17 mouse cellular contexts compared by ENCODE assay signal in genomic region chr16:45376294-45376693, GRCm38 (mm10). TPM values are rescaled to one million over a fixed set of nuclear protein-coding genes. Genes with fewer than 3 reads are reported as not detected.
DNase-seq lines count a peak whose midpoint lies in the region; ATAC-seq and TF ChIP-seq lines count a peak whose summit lies in the region.
"Had no signal": no experiment of that assay in that cellular context is flagged by ENCODE, and none has a peak within 500 bp of the region (broad histone marks: within the 10 kb centered on the region; RNA-seq: fewer than 3 reads in every experiment).

No protein-coding gene starts in this region.

- WGBS in heart, embryonic 10.5 days = 70% methylated on average over 4 of the region's 4 CpGs
- 68% methylated on average over 4 of the region's 4 CpGs for WGBS in lung, postnatal 0 days
- WGBS in intestine, postnatal 0 days = 79% methylated on average over 4 of the region's 4 CpGs

- no peak for TF ChIP-seq CTCF in lung, postnatal 0 days (IDR thresholded peaks at IDR 0.05)
- no peak for TF ChIP-seq CTCF in intestine, postnatal 0 days (IDR thresholded peaks at IDR 0.05; ENCODE audit: low read depth)

- ATAC-seq in lung, postnatal 0 days = no peak
- ATAC-seq in intestine, postnatal 0 days = no peak
- ATAC-seq: activated CD4-positive, CD25-positive, alpha-beta regulatory T cell, adult 4 months; intestine, embryonic 16.5 days; midbrain, embryonic 15.5 days had no signal

- H3K9me3 ChIP-seq in heart, embryonic 10.5 days = no peaks in the 10 kb centered on the region
- no peaks in the 10 kb centered on the region for H3K9me3 ChIP-seq in lung, postnatal 0 days (ENCODE audit: low read length)
- H3K9me3 ChIP-seq in intestine, postnatal 0 days (ENCODE audit: control insufficient read depth) = no peaks in the 10 kb centered on the region
- H3K9me3 ChIP-seq: midbrain, embryonic 15.5 days had no signal

- peak; percentile 18 to 47 for DNase-seq in cerebellum, postnatal 25 days
- DNase-seq in cerebellum, adult 8-10 months = no peak
- DNase-seq in heart, adult 8-10 months (ENCODE audit: low spot score) = peak; percentile 71
- no peak for DNase-seq in heart, embryonic 10.5 days (ENCODE audit: low spot score)
- DNase-seq in lung, postnatal 0 days (ENCODE audit: low spot score) = no peak
- no peak for DNase-seq in lung, postnatal 4 days
- DNase-seq in retina, embryonic 14.5 days (ENCODE audit: low spot score) = no peak
- DNase-seq: adrenal gland, postnatal 25 days; gastrocnemius, postnatal 36 days; liver; thymus, postnatal 4 days had no signal

- H3K27ac ChIP-seq in heart, embryonic 10.5 days = no peak overlapping the region
- H3K27ac ChIP-seq in lung, postnatal 0 days (ENCODE audit: low read length) = peak overlapping the region; percentile 63
- no peak overlapping the region for H3K27ac ChIP-seq in intestine, postnatal 0 days (ENCODE audit: low read depth, low read length)
- H3K27ac ChIP-seq: hindbrain, embryonic 14.5 days; midbrain, embryonic 15.5 days; stomach, postnatal 0 days had no signal

- no peak overlapping the region for H3K9ac ChIP-seq in lung, postnatal 0 days (replicated peaks; ENCODE audit: low read depth)
- H3K9ac ChIP-seq in intestine, postnatal 0 days (ENCODE audit: low read depth, low read length) = no peak overlapping the region
- H3K9ac ChIP-seq: hindbrain, embryonic 14.5 days; midbrain, embryonic 15.5 days had no signal

- H3K4me2 ChIP-seq in lung, postnatal 0 days (replicated peaks; ENCODE audit: low read depth, low read length) = no peak overlapping the region
- no peak overlapping the region for H3K4me2 ChIP-seq in intestine, postnatal 0 days (replicated peaks; ENCODE audit: low read depth)
- H3K4me2 ChIP-seq: hindbrain, embryonic 14.5 days; midbrain, embryonic 15.5 days had no signal

- no peak for TF ChIP-seq EP300 in lung, postnatal 0 days (IDR thresholded peaks at IDR 0.05)

- H3K36me3 ChIP-seq in heart, embryonic 10.5 days = no peaks in the 10 kb centered on the region
- H3K36me3 ChIP-seq in lung, postnatal 0 days (ENCODE audit: insufficient read depth, low read length) = 0 out of 2 replicates have a peak, but pooled peaks cover 3% of the 10 kb centered on the region
- no peaks in the 10 kb centered on the region for H3K36me3 ChIP-seq in intestine, postnatal 0 days (ENCODE audit: control insufficient read depth, insufficient read depth)

- H3K4me1 ChIP-seq in heart, embryonic 10.5 days = no peaks in the 10 kb centered on the region
- H3K4me1 ChIP-seq in lung, postnatal 0 days (ENCODE audit: insufficient read depth, low read depth, low read length) = peaks cover 6% of the 10 kb centered on the region; the same call in 1 of the 2 replicates
- H3K4me1 ChIP-seq in intestine, postnatal 0 days (replicated peaks; ENCODE audit: control insufficient read depth, insufficient read depth, low read length) = no peaks in the 10 kb centered on the region
- H3K4me1 ChIP-seq: midbrain, embryonic 15.5 days had no signal

- no peak overlapping the region for H3K4me3 ChIP-seq in heart, embryonic 10.5 days
- H3K4me3 ChIP-seq in lung, postnatal 0 days (ENCODE audit: low read depth, low read length) = no peak overlapping the region
- no peak overlapping the region for H3K4me3 ChIP-seq in intestine, postnatal 0 days (ENCODE audit: low read depth, low read length)
- H3K4me3 ChIP-seq: midbrain, embryonic 15.5 days had no signal

- H3K27me3 ChIP-seq in heart, embryonic 10.5 days (ENCODE audit: insufficient read depth, poor library complexity, severe bottlenecking) = no peaks in the 10 kb centered on the region
- no peaks in the 10 kb centered on the region for H3K27me3 ChIP-seq in lung, postnatal 0 days (replicated peaks; ENCODE audit: insufficient read depth, low read length)
- H3K27me3 ChIP-seq in intestine, postnatal 0 days (replicated peaks; ENCODE audit: control insufficient read depth, insufficient read depth, low read length) = no peaks in the 10 kb centered on the region
- H3K27me3 ChIP-seq: midbrain, embryonic 15.5 days had no signal

RNA-seq across cellular contexts. Expression of gene Cd200, which starts 32.6 kb away (rescaled TPM):
- 10 to 100 TPM; 40.5 to 94.2 (median 53.1) TPM for total RNA-seq in heart, adult 8-10 months (2022)
- polyA plus RNA-seq in heart, embryonic 10.5 days (2016; fragmentation: Nextera tagmentation; extraction: Ambion mirVana) = 4.2 and 6.1 TPM in 2 replicates
- 338 and 424 TPM in 2 replicates for polyA plus RNA-seq in lung, postnatal 0 days (2015; fragmentation: Nextera tagmentation; extraction: Ambion mirVana)
- 108 and 114 TPM in 2 replicates for polyA plus RNA-seq in intestine, postnatal 0 days (2015; fragmentation: Nextera tagmentation; extraction: Ambion mirVana)

Comparison
In these comparisons a context has a peak if more than half of its experiments do, and no peak if none do; other contexts are left out.
1. DNase-seq: peak in cerebellum, postnatal 25 days (2 of 2) and heart, adult 8-10 months (single experiment); none in cerebellum, adult 8-10 months (single experiment), heart, embryonic 10.5 days (single experiment), lung, postnatal 0 days (single experiment), lung, postnatal 4 days (0 of 2) and retina, embryonic 14.5 days (single experiment).
2. RNA of gene Cd200, which starts 32.6 kb away (polyA plus RNA-seq): 338 to 424 TPM in lung, postnatal 0 days and 108 to 114 TPM in intestine, postnatal 0 days; 4.2 to 6.1 TPM in heart, embryonic 10.5 days; every median in the first group is over 10 times any median in the second.